Mouse (Mus musculus): ENCODE results near the gene Elf2.

DNA sequence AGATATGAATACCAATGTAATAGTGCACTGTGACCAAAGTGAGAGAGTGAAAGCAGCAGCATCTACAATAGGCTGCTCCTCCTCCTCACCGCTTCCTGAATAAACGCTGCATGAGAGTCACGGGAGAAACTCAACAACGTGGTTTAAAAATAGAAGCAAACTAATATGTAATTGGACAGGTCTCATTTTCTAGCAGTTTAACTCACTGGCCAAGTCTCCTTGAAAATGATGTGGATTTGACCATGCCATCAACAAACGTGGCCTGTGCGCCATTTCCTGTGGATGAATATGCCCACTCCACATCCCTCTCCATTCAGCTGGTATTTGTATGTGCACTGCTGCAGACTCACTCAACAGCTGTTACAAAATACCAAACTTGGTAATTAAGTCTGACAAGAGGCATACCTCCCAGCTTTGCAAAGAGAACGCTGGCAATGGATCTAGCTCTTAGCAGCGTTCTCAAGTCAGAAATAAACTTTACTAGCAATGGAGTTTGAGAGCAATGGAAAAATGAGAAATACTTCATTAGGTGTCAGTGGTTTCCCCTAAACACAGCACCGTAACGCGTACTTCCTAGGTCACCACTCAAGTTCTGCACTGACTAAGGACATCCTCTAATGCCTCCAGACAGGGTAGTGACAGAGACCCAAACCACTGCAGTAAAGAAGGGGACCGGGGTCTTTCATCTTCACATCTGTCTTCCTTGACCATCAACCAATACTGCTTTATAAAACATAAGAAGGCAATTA lies 70.2 kb downstream of the Elf2 start:
- TF ChIP-seq CTCF (IDR thresholded peaks at IDR 0.05; ENCODE audit: low read depth, low read length), result no peak
- TF ChIP-seq TAL1 (conservative IDR thresholded peaks at IDR 0.05; ENCODE audit: low read depth, low read length), result no peak

All from G1E (cell line).